Mouse (Mus musculus): ENCODE measurements around the gene Spaca4. TPM values are rescaled to one million over a fixed set of nuclear protein-coding genes. Genes with fewer than 3 reads are reported as not detected.

Gene Spaca4
- polyA plus RNA-seq (2016; fragmentation: Nextera tagmentation; extraction: Ambion mirVana): not detected in 2 replicates

GRCm38 (mm10) chr7:45725713-45726112 is at the start of gene Spaca4:
Gene Spaca4, minus strand, starts transcription at chr7:45725813.
- 95% methylated on average over 11 of the region's 11 CpGs for WGBS
- no peak for ATAC-seq (ENCODE audit: low FRiP score, low read depth)
- Histone ChIP-seq H3K27me3 (replicated peaks) (no peaks in the 10 kb centered on the region), H3K4me1 (no peaks in the 10 kb centered on the region), H3K4me3 (no peak within 1 kb of the TSS; the same call in 1 of the 2 replicates), H3K9ac (no peak within 1 kb of the TSS), H3K27ac (no peak within 1 kb of the TSS), H3K4me2 (replicated peaks) (no peak within 1 kb of the TSS), H3K36me3 (peaks cover 78% of the 10 kb centered on the region), H3K9me3 (no peaks in the 10 kb centered on the region)

DNA sequence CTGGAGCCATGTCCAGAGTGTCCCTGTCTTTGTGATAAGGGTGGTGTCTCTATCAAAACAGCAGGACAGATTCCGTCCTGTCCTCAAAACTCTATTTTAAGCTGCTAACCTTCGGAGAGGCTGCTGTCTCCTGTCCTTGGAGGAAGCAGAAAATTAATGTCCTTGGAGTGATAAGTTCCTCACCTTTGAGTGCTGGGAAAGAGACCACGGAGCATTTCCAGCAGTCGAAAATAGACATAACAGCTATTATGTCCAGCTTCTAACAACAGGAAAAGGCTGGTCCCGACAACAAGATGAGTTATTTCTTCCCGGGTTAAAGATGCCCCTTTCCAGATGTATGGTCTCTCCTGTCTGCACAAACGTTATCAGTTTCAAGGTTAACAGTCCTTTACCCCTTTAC is 49.6 kb upstream of the Spaca4 start:
- Histone ChIP-seq H3K36me3 (no peaks in the 10 kb centered on the region), H3K4me3 (no peak overlapping the region), H3K4me1 (0 out of 2 replicates have a peak, but pooled peaks cover 12% of the 10 kb centered on the region), H3K4me2 (replicated peaks) (no peak overlapping the region), H3K9ac (no peak overlapping the region), H3K27ac (no peak overlapping the region), H3K27me3 (replicated peaks) (no peaks in the 10 kb centered on the region; the same call in 1 of the 2 replicates), H3K9me3 (no peaks in the 10 kb centered on the region)
- 84% methylated on average over 7 of the region's 7 CpGs for WGBS
- ATAC-seq (ENCODE audit: low FRiP score, low read depth): no peak

DNA sequence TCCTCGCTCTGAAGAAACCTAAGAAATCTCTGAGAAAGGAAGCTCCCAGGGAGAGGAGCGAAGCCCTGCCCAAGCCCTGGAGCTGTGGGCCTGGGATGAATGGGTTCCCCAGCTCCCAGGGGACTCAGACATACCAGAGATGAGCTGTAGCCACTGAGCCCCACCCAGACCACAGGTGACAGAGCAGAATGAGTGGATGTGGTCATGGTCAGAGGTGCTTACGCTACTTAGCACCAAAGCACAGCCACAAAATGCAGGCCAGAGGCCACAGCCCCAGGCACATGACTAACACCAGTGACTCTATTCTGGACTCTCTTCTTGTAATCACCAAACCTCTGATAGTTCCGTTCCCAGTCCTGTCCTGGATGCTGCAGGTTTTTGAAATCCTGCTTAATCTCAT is 45.5 kb upstream of the Spaca4 start:
- Histone ChIP-seq H3K9ac (no peak overlapping the region), H3K9me3 (no peaks in the 10 kb centered on the region), H3K36me3 (no peaks in the 10 kb centered on the region), H3K4me2 (replicated peaks) (no peak overlapping the region), H3K4me3 (no peak overlapping the region), H3K27ac (no peak overlapping the region), H3K4me1 (no peaks in the 10 kb centered on the region), H3K27me3 (replicated peaks) (no peaks in the 10 kb centered on the region)
- no peak for ATAC-seq (ENCODE audit: low FRiP score, low read depth)
- WGBS: 66% methylated on average over 4 of the region's 4 CpGs

GRCm38 (mm10) chr7:45770427-45771082 is 44.9 kb upstream of the Spaca4 start:
- Histone ChIP-seq H3K36me3 (no peaks in the 10 kb centered on the region), H3K27ac (no peak overlapping the region), H3K4me2 (replicated peaks) (no peak overlapping the region), H3K9me3 (no peaks in the 10 kb centered on the region), H3K4me1 (no peaks in the 10 kb centered on the region), H3K4me3 (no peak overlapping the region), H3K27me3 (replicated peaks) (no peaks in the 10 kb centered on the region), H3K9ac (no peak overlapping the region)
- ATAC-seq (ENCODE audit: low FRiP score, low read depth): no peak
- 79% methylated on average over 8 of the region's 8 CpGs for WGBS

GRCm38 (mm10) chr7:45767500-45767899 is 41.9 kb upstream of the Spaca4 start:
- 91% methylated on average over 6 of the region's 6 CpGs for WGBS

GRCm38 (mm10) chr7:45766764-45767163 is 41.2 kb upstream of the Spaca4 start:
- Histone ChIP-seq H3K4me2 (replicated peaks) (no peak overlapping the region), H3K9ac (no peak overlapping the region), H3K27ac (no peak overlapping the region), H3K9me3 (no peaks in the 10 kb centered on the region), H3K36me3 (no peaks in the 10 kb centered on the region), H3K4me1 (no peaks in the 10 kb centered on the region), H3K27me3 (replicated peaks) (no peaks in the 10 kb centered on the region), H3K4me3 (no peak overlapping the region)
- ATAC-seq (ENCODE audit: low FRiP score, low read depth): no peak
- WGBS: 60% methylated on average over 8 of the region's 8 CpGs

More at GRCm38 (mm10) chr7:45767500-45767899, 41.9 kb upstream of the Spaca4 start:
- ATAC-seq (ENCODE audit: low FRiP score, low read depth): no peak
- H3K36me3 ChIP-seq: no peaks in the 10 kb centered on the region
- H3K9ac ChIP-seq: no peak overlapping the region
- H3K9me3 ChIP-seq: no peaks in the 10 kb centered on the region
- H3K4me1 ChIP-seq: no peaks in the 10 kb centered on the region
- H3K4me3 ChIP-seq: no peak overlapping the region
- H3K27me3 ChIP-seq (replicated peaks): no peaks in the 10 kb centered on the region
- no peak overlapping the region for H3K4me2 ChIP-seq (replicated peaks)
- H3K27ac ChIP-seq: no peak overlapping the region

DNA sequence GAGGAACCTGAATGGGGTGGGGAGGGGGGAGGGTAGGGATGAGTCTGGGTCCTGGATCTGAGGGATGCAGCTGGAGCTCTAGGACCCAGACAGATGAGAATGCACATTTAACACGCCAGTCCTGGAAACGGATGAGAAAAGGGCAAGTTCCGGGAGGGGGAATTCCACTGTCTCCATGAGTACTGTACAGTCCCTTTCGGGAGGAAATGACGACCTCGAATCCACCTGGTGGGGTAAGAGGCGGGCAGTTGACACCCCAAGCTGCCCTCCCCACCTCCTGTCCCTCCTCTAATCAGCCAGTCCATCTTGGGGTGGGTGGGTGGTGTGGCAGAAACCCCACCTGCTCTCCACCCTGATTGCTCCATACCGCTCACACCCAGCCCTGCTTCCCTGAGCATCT is 40.4 kb upstream of the Spaca4 start:
- no peak for ATAC-seq (ENCODE audit: low FRiP score, low read depth)
- Histone ChIP-seq H3K4me2 (replicated peaks) (no peak overlapping the region), H3K9me3 (no peaks in the 10 kb centered on the region), H3K4me3 (no peak overlapping the region), H3K36me3 (no peaks in the 10 kb centered on the region), H3K9ac (no peak overlapping the region), H3K4me1 (no peaks in the 10 kb centered on the region), H3K27ac (no peak overlapping the region), H3K27me3 (replicated peaks) (no peaks in the 10 kb centered on the region)
- WGBS: 57% methylated on average over 8 of the region's 8 CpGs

DNA sequence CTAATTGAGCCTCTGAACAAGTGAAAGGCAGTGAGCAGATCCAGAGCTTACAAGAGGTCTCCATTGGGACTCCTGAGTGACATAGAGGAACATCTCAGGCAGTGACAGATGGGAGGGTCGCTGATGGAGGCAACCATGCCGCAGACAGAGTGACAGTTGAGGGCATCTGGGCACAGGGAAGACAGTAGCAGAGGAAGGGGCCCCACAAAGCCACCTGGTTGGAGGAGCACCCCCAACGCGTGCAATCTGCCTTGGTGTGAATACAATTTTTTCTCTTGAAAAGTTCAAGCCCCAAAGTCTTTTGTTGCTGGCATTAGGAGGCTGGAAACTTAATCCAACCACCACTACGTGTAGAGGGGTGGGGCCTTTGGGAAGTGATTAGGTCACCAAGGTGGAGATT is 34.5 kb upstream of the Spaca4 start:
- Histone ChIP-seq H3K36me3 (no peaks in the 10 kb centered on the region), H3K4me3 (no peak overlapping the region), H3K4me2 (replicated peaks) (no peak overlapping the region), H3K27me3 (replicated peaks) (peaks cover 27% of the 10 kb centered on the region), H3K9me3 (no peaks in the 10 kb centered on the region), H3K9ac (no peak overlapping the region), H3K27ac (no peak overlapping the region), H3K4me1 (peaks cover 5% of the 10 kb centered on the region)
- ATAC-seq (ENCODE audit: low FRiP score, low read depth): no peak
- WGBS: 73% methylated on average over 5 of the region's 5 CpGs

DNA sequence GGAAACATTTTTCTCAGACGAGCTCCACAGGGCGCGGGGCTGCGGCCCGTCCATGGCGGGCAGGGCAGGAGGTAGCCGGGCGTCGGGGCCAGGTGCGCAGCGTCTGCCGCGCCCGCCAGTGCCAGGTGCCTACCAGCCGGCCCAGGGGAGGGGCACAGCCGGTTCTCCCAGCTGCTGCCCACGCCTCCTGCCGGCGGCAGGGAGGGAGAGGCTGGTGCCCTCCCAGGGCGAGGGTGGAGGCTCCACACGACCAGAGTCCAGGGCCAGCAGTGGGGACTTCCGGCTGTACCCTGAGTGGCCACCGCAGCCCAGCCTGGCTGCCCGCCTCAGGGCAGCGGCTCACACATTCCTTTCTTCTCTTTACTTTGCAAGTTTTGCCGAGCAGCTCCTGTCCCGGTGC is 33.8 kb upstream of the Spaca4 start:
- no peaks in the 10 kb centered on the region for H3K36me3 ChIP-seq
- peaks cover 27% of the 10 kb centered on the region for H3K27me3 ChIP-seq (replicated peaks)
- peaks cover 5% of the 10 kb centered on the region for H3K4me1 ChIP-seq
- 0 out of 2 replicates have a peak overlapping the region, but pooled peaks have one; percentile 13 for H3K4me3 ChIP-seq
- H3K9me3 ChIP-seq: no peaks in the 10 kb centered on the region
- H3K27ac ChIP-seq: no peak overlapping the region
- H3K4me2 ChIP-seq (replicated peaks): peak overlapping the region; percentile 51
- ATAC-seq (ENCODE audit: low FRiP score, low read depth): no peak
- 8% methylated on average over 22 of the region's 27 CpGs for WGBS
- H3K9ac ChIP-seq: 0 out of 2 replicates have a peak overlapping the region, but pooled peaks have one; percentile 26

- no peak overlapping the region for H3K4me3 ChIP-seq
- H3K27me3 ChIP-seq (replicated peaks): peaks cover 27% of the 10 kb centered on the region
- no peak overlapping the region for H3K27ac ChIP-seq
- H3K4me2 ChIP-seq (replicated peaks): no peak overlapping the region
- no peaks in the 10 kb centered on the region for H3K9me3 ChIP-seq
- no peak for ATAC-seq (ENCODE audit: low FRiP score, low read depth)
- H3K4me1 ChIP-seq: peaks cover 5% of the 10 kb centered on the region
- H3K9ac ChIP-seq: no peak overlapping the region
- 55% methylated on average over 6 of the region's 6 CpGs for WGBS
- H3K36me3 ChIP-seq: no peaks in the 10 kb centered on the region
Measured at GRCm38 (mm10) chr7:45755703-45756102, 30.1 kb upstream of the Spaca4 start.

DNA sequence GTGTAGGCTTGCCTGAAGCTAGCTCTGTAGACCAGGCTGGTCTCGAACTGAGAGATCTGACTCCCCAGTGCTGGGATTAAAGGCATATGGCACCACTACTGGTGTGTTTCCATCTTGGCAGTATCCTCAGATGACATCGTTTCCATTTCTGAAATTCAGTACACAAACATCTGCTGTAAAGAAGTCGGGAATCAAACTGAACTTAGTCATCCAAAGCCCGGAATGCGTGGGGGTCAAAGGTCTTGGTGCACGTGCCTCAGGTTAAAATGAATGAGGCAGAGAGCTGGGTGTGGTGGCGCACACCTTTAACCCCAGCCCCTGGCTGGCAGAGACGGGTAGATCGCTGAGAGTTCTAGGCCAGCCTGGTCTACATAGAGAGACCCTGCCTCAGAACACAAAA is 24.5 kb upstream of the Spaca4 start:
- Histone ChIP-seq H3K9ac (no peak overlapping the region), H3K9me3 (no peaks in the 10 kb centered on the region), H3K27ac (no peak overlapping the region), H3K4me3 (no peak overlapping the region), H3K4me1 (0 out of 2 replicates have a peak, but pooled peaks cover 12% of the 10 kb centered on the region), H3K27me3 (replicated peaks) (no peaks in the 10 kb centered on the region), H3K36me3 (no peaks in the 10 kb centered on the region), H3K4me2 (replicated peaks) (no peak overlapping the region)
- 80% methylated on average over 9 of the region's 9 CpGs for WGBS
- ATAC-seq (ENCODE audit: low FRiP score, low read depth): no peak

- Histone ChIP-seq H3K4me3 (no peak overlapping the region), H3K9me3 (no peaks in the 10 kb centered on the region), H3K27me3 (replicated peaks) (no peaks in the 10 kb centered on the region), H3K4me1 (0 out of 2 replicates have a peak, but pooled peaks cover 12% of the 10 kb centered on the region), H3K4me2 (replicated peaks) (peak overlapping the region; percentile 18; the same call in 1 of the 2 replicates), H3K36me3 (no peaks in the 10 kb centered on the region), H3K9ac (peak overlapping the region; percentile 8; the same call in 1 of the 2 replicates), H3K27ac (no peak overlapping the region)
- ATAC-seq (ENCODE audit: low FRiP score, low read depth): no peak
- 63% methylated on average over 8 of the region's 10 CpGs for WGBS
Measured at GRCm38 (mm10) chr7:45749401-45749800, 23.8 kb upstream of the Spaca4 start.

DNA sequence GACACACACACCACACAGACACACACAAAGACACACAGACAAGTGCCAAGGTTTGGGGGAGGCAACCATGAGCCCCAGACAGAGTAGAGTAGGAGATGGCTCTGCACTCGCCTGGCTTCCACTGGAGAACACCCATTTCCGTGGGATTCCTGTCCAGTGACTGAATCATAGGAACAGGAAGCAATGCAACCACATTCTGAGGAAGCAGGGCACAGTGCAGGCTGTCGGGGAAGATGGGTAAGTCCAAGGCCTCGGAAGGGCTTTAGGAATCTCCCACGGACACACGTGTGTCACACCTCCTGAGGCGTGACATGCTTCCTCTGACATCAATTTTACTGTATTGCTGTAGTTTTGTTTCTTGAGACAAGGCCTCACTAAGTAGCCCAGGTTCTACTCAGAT is 22.5 kb upstream of the Spaca4 start:
- H3K36me3 ChIP-seq: no peaks in the 10 kb centered on the region
- H3K4me3 ChIP-seq: no peak overlapping the region
- no peak overlapping the region for H3K27ac ChIP-seq
- no peak overlapping the region for H3K9ac ChIP-seq
- H3K27me3 ChIP-seq (replicated peaks): no peaks in the 10 kb centered on the region
- H3K4me1 ChIP-seq: 0 out of 2 replicates have a peak, but pooled peaks cover 12% of the 10 kb centered on the region
- H3K4me2 ChIP-seq (replicated peaks): no peak overlapping the region
- WGBS: 82% methylated on average over 7 of the region's 7 CpGs
- ATAC-seq (ENCODE audit: low FRiP score, low read depth): no peak
- no peaks in the 10 kb centered on the region for H3K9me3 ChIP-seq
